Mouse (Mus musculus) embryo, embryonic 9.5 days (tissue): ENCODE measurements around the gene Ralgps2.
A peak's percentile ranks its signal among the peaks of the same experiment; 100 is the strongest.

Source experiments
- DNase-seq: peaks from one replicate; pipeline ENCODE4 v3.0.0-alpha.2; 2017; ENCODE audit errors: extremely low spot score

The Ralgps2 gene

DNA sequence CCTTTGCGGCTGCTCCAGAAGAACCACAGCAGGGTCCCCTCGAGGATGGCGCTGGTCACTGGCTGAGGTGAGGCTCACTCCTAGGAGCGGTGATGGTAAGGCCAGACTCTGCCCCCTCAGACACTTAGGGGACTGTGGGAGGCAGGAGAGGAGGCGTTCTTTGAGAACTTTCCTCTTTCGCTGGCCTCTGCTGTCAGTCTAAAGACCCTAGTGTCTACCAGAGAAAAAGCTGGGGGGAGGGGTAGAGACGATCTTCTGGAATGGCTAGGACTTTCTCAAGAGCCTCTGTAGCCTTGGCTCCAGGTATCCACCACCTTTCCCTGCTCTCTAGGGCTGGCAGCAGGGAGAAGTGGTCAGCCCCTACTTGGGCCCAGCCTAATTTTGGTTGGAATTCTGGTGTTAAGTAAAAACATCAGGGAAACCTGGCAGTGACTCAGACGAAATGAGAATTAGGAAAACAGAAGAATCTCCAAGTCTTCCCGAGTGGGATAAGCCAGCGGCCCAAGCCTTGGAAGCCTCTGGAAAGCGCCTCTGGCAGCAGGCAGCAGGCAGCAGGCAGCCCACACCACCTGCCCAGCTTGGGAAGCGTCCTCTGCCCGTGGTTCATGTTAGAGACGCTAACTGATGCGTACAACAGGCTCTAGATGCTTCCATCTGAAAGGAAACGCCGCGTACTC is 169.7 kb downstream of the Ralgps2 start:
- no peak for DNase-seq

DNA sequence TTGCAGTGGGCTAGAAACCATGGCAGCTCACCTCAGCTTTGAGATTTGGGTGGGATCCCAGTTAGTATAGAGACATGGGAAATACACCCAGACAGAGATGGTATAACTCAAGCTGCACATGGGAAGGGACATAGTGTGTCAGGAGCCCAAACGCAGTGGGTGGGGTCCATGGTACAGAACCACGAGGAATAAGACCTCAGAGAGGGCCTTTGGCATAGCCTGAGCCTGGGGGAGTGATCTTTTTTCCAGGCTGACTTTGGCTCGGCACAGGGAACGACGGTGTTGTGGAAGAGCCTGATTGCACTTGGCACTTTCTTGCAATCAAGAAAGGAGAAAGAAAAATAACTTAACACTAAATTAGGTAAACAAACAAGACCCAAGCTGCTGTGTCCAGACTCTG is 170.3 kb downstream of the Ralgps2 start:
- DNase-seq, result no peak

DNA sequence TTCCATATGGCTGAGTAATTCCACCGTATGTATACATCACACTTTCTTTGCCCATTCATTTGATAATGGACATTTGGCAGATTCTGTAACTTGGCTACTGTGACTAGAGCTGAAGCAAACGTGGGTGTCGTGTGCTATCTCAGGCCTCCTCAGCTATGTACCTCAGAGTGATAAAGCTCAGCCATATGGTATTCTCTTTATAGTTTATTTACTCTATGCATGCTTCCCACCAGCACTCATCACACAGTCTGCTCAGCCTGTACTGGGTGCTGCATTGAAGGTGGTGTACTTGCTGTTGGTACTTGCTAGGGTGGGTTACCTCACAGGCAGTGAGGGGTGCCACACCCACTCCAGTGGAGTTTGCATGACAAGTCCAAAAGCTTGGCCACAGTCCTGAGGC is 174.1 kb downstream of the Ralgps2 start:
- DNase-seq, result no peak

DNA sequence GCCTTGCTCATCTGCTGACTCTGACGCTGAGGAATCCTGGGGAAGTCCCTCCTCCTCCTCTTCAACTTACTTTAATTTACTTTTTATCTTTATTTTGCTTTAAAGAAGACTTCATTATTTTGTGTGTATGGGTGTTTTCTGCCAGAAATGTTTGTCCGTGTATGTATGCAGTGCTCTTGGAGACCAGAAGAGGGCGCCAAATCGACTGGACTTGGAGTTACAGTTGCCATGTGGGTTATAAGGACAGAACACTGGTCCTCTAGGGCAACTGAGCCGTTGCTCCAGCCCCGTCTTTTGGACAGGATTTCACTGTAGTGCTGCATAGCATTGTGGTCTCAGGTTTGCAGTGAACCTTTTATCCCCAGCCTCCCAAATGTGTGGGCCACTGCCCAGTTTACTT is 174.8 kb downstream of the Ralgps2 start:
- DNase-seq, result no peak

DNA sequence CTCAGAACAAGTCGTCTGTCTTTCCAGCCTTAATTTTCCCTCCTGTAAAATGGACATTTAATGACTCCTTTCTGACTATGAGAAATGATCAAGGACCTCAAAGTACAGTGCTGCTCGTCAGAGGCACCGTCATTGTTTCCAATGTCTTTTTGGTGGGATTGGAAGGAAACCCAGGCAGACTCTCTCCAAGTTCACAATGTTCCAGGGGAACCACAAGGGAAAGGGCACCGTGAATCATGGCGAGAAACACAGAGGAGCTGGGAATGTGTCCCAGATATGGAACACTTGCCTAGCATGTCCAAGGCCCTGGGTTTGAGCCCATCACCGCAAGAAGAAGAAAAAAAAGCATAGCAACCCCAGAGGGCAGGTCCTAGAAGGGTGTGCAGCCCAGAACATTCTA is 176.1 kb downstream of the Ralgps2 start:
- DNase-seq, result no peak

DNA sequence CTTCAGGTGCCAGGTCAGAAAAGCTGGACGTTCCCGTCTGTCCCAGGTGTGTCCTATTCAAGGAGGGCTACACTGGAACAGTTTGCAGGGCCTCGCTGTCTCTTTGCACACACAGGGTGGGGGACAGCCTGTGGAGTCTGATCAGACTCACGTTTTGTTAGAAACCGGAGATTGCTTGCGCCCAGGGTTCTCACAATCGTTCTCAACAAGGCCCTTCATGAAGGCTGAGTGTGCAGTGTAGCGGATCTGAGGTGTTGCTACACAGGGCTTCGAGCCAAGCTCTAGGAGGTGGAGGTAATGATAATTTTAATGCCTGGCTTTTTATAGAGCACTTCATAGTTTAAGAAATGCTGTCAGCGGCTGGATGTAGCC is 178.0 kb downstream of the Ralgps2 start:
- no peak for DNase-seq

DNA sequence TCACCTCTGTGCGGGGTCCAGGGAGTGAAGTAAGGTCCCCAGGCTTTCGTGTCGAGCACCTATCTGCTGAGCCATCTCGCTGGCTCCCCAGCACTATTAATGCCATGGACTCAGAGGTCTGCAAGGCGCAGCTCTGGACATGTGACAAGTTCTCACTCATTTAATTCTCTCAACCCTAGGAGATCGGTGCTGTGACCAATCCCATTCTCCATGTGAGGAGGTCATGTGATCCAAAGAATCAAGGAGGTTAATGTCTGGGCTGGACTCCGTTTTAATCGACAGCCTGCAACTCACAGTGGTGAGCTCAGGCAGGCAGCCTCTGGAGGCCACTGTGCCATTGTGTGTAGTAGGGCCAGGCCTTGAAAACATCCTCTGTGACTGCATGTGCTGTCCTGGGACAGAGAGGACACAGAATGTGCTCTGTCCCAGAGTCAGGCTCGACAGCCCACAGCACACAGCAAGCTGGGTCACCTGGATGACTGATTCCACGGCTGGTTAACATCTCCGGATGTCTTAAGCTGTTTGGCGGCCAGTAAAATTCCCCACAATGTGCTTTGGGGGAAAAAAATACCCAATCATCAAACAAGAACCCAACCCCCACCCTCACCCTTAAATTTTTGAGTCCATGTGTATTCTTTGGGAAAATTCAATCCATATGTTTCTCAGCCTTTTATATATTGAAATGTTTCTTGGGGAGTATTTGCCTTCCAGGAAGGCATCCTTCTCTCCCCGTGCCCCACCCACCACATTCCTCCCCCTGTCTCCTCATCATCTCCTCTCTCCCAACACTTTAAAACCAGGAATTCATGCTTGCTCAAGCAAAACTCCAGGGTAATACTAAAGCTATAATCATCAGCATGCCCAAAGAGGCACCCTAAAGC is 178.6 kb downstream of the Ralgps2 start:
- no peak for DNase-seq

DNA sequence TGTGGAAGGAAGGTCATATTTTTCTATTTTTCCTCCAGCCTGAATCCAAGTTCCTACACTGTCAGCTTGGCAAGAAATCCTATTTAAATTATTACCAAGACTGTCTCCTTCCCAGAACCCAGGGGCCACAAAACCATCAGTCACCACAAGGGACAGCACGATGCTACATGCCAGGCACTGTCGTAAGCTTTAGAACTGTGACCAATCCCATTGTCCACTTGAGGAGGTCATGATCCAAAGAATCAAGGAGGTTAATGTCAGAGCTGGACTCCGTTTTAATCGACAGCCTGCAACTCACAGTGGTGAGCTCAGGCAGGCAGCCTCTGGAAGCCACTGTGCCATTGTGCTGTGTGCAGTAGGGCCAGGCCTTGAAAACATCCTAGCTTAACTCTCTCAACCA is 181.1 kb downstream of the Ralgps2 start:
- peak; percentile 41 for DNase-seq

DNA sequence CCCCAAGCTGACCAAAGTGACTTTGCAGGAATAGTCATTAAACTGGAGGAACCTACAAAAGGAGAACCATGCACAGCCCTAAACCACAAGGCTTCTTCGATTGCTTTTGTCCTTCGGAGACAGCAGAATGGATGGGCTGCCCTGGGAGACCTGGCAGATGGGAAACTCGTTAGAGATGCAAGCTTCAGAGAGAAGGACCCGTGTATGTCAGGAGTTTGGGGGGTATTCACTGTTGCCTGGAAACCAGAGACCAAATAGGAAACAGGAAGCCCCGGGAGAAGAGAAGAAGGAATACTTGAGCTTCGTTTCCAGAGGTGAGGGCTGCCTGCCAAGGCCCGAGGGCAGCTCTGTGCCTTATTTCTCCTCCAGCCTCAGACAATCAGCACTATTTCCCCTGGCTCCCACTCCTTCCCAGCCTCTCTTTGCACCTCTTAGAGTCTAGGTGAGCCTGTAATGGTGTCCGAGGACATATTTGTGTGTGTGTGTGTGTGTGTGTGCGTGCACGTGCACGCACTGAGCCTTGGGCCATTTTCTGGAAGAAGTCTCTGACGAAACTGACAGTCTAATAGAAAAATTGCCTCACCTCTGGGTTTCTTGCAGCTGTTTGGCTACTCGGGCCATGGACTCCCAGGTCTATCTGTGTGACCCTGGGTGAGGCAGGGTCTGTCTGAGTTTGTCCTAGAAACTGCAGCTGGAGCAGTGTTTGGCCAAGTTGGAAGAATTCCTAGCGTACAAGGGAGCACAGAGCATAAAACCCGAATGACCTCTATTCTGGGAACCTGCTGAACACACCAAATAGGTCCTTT is 184.6 kb downstream of the Ralgps2 start:
- DNase-seq, result peak; percentile 71
